Mouse (Mus musculus) lung, postnatal 0 days (tissue): ENCODE results near the gene Gpr35. TPM values are rescaled to one million over a fixed set of nuclear protein-coding genes. Genes with fewer than 3 reads are reported as not detected.

Source experiments
- ATAC-seq: fragments of 200-750 bp; cut with Nextera tagmentation; 2 replicates; pipeline ENCODE4 v1.8.0; 2017; ENCODE audit warnings: moderate library complexity
- DNase-seq: peaks from one replicate; pipeline ENCODE4 v3.0.0-alpha.2; 2016; ENCODE audit warnings: low spot score
- H3K27ac ChIP-seq: fragments of 300-500 bp; sonication (generic); 2 replicates; pipeline ENCODE4 v1.5.1; 2014; ENCODE audit warnings: antibody characterized with exemption, mild to moderate bottlenecking, low read length, mixed read lengths
- H3K27me3 ChIP-seq: fragments of 300-500 bp; sonication (generic); replicated peaks from 2 replicates; pipeline ENCODE4 v1.6.1; 2014; ENCODE audit warnings: low read length, mixed read lengths; ENCODE audit not compliant: insufficient read depth
- H3K36me3 ChIP-seq: fragments of 300-500 bp; sonication (generic); 2 replicates; pipeline ENCODE4 v1.6.1; 2014; ENCODE audit warnings: low read length, mixed read lengths; ENCODE audit not compliant: insufficient read depth
- H3K4me1 ChIP-seq: fragments of 300-500 bp; sonication (generic); 2 replicates; pipeline ENCODE4 v1.6.1; 2014; ENCODE audit warnings: antibody characterized with exemption, low read depth, low read length, mixed read lengths; ENCODE audit not compliant: insufficient read depth
- H3K4me2 ChIP-seq: fragments of 300-500 bp; sonication (generic); replicated peaks from 2 replicates; pipeline ENCODE4 v1.6.1; 2014; ENCODE audit warnings: low read depth, mild to moderate bottlenecking, low read length, moderate library complexity, mixed read lengths
- H3K4me3 ChIP-seq: fragments of 300-500 bp; sonication (generic); 2 replicates; pipeline ENCODE4 v1.5.1; 2014; ENCODE audit warnings: low read depth, low read length
- H3K9ac ChIP-seq: fragments of 300-500 bp; sonication (generic); replicated peaks from 2 replicates; pipeline ENCODE4 v1.6.1; 2014; ENCODE audit warnings: low read depth, mild to moderate bottlenecking
- H3K9me3 ChIP-seq: fragments of 300-500 bp; sonication (generic); 2 replicates; pipeline ENCODE4 v1.6.1; 2016; ENCODE audit warnings: low read length, mixed read lengths
- CTCF ChIP-seq: IDR thresholded peaks from 2 replicates; pipeline ENCODE4 v1.5.1; 2016; ENCODE audit warnings: antibody characterized with exemption, mild to moderate bottlenecking
- EP300 ChIP-seq: IDR thresholded peaks from 2 replicates; pipeline ENCODE4 v1.6.1; 2016; ENCODE audit warnings: antibody characterized with exemption, mild to moderate bottlenecking, control low read depth
- WGBS: fragments of 180-500 bp; shearing (Covaris S2); extraction: QIAGEN DNeasy Blood & Tissue Kit; methylation state at CpG from one replicate; pipeline ENCODE4 v1.1.7; 2014; 5-methylcytosine and 5-hydroxymethylcytosine counted together
- polyA plus RNA-seq: library from polyadenylated mRNA; unstranded; fragments of >200 nt; fragmentation: Nextera tagmentation; extraction: Ambion mirVana; gene quantifications from 2 replicates; pipeline ENCODE4 v1.2.1, GENCODE M21; 2015

Gene Gpr35
- polyA plus RNA-seq, 1 experiment from 2014 or later: 1.7 TPM

DNA sequence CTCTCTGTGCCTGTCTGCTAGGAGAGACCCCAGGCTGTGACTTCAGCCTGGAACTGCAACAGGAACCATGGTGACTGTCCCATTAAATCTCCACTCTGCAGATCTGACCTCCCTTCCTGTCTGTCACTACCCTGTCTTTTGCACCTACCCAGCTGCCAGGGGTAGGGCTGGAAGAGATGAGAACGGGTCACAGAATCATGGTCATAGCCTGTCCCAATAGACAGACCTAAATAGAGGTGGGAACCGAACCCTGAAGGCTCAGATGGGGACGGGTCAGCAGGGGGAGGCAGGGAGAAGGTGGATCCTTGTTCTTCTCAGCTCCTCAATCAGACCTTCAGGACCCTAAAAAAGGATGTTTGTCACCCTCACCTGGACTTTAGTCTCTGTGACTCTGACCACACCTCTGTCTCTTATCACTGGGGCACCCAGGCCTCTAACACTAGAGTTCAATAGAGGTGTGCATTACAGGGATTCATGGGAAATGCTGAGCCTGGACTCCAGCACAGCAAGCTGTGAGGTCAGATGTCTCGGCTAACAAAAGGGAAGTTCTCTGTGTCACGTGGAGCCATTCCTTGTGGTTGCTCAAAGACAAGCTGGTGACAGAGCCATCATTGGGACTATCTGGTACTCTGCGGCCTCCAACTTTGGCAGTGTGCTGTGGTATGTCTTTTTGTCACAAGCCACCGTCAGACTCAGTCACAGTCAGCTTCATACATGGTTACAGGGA is 30.0 kb upstream of the Gpr35 start:
- H3K36me3 ChIP-seq: peaks cover 46% of the 10 kb centered on the region
- no peaks in the 10 kb centered on the region for H3K9me3 ChIP-seq
- no peak overlapping the region for H3K9ac ChIP-seq
- no peak for ATAC-seq
- TF ChIP-seq CTCF (no peak), EP300 (no peak)
- no peaks in the 10 kb centered on the region for H3K27me3 ChIP-seq
- 77% methylated on average over 7 of the region's 7 CpGs for WGBS
- no peak overlapping the region for H3K27ac ChIP-seq
- H3K4me3 ChIP-seq: no peak overlapping the region
- no peak overlapping the region for H3K4me2 ChIP-seq
- H3K4me1 ChIP-seq: no peaks in the 10 kb centered on the region
- DNase-seq: no peak

DNA sequence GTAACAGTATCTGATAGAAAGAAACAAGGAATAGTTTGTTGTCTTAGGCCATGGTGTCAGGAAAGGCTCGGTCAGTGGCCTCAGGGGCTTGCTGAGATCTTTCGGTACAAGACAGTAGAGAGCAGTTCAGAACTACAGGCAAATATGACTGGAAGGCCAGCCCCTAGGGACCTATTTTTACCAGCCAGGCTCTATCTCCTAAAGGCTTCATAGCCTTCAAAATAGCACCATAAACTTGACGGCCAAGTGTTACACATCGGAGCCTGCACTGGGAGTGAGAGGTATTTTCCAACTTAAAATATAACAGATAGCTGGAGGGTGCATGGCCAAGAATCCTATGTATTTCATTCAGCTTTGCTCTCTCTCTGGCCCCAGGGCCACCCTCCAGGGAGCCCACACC is 29.2 kb upstream of the Gpr35 start:
- peaks cover 41% of the 10 kb centered on the region for H3K36me3 ChIP-seq
- TF ChIP-seq EP300 (no peak), CTCF (no peak)
- H3K4me1 ChIP-seq: no peaks in the 10 kb centered on the region
- no peak overlapping the region for H3K4me2 ChIP-seq
- ATAC-seq: no peak
- 90% methylated on average over 4 of the region's 4 CpGs for WGBS
- no peak overlapping the region for H3K4me3 ChIP-seq
- no peak for DNase-seq
- no peaks in the 10 kb centered on the region for H3K9me3 ChIP-seq
- H3K27me3 ChIP-seq: no peaks in the 10 kb centered on the region
- H3K27ac ChIP-seq: no peak overlapping the region
- no peak overlapping the region for H3K9ac ChIP-seq

DNA sequence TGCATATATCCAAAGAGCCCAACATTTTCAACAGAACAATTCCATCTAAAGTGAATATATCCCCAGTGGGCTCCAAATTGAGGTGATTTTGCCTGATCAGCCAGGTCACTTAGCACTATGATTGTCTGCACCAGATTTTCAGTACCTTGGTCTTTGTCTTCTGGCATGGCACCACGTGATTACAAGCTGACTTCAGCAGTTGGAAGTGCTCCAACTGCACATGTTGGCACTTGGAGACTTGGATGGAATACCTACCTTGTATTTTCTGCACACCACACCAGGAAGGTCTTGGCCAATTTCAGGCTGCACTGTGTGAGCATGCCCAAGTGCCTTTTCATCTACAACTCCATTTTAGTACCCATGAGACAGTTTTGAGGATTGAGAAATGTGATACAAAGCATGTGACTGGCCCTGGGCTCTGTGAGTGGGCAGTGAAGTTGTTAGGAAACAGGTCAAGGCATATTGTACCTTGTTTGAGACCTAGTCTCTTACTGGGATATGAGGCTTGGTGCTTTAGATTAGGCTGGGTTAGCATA is 20.4 kb upstream of the Gpr35 start:
- WGBS: 21% methylated on average over 1 of the region's 1 CpGs

DNA sequence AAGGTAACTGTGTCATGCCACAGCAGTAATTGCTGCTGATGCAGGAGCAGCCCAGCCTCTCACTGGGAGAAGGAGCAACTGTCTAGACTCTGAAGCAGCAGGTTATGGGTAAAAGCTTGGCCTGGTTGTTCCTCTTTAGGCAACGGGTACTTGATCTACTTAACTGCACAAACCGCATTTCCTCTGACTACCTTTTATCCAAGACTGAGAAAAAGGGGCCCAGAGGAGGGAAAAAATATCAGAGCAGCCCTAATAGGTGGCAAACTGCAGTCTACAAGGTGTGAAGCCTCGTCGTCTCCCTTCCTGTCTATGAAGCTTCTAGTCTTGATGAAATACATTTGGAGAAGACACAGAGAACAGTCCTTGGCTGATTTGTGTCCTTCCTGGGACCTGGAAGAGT is 17.1 kb upstream of the Gpr35 start:
- H3K27ac ChIP-seq: peak overlapping the region; percentile 84
- H3K4me3 ChIP-seq: peak overlapping the region; percentile 66
- no peaks in the 10 kb centered on the region for H3K27me3 ChIP-seq
- TF ChIP-seq EP300 (no peak), CTCF (no peak)
- H3K36me3 ChIP-seq: no peaks in the 10 kb centered on the region
- DNase-seq (peak; percentile 15), ATAC-seq (no peak)
- no peaks in the 10 kb centered on the region for H3K9me3 ChIP-seq
- H3K4me1 ChIP-seq: peaks cover 11% of the 10 kb centered on the region
- H3K9ac ChIP-seq: no peak overlapping the region
- peak overlapping the region; percentile 94 for H3K4me2 ChIP-seq
- 58% methylated on average over 4 of the region's 4 CpGs for WGBS

More for the DNA sequence above, 20.4 kb upstream of the Gpr35 start:
- H3K4me1 ChIP-seq: peaks cover 10% of the 10 kb centered on the region
- no peak overlapping the region for H3K4me3 ChIP-seq
- TF ChIP-seq CTCF (no peak), EP300 (no peak)
- no peaks in the 10 kb centered on the region for H3K36me3 ChIP-seq
- no peak overlapping the region for H3K9ac ChIP-seq
- no peak overlapping the region for H3K27ac ChIP-seq
- no peak for ATAC-seq
- H3K9me3 ChIP-seq: no peaks in the 10 kb centered on the region
- DNase-seq: no peak
- no peaks in the 10 kb centered on the region for H3K27me3 ChIP-seq
- no peak overlapping the region for H3K4me2 ChIP-seq

DNA sequence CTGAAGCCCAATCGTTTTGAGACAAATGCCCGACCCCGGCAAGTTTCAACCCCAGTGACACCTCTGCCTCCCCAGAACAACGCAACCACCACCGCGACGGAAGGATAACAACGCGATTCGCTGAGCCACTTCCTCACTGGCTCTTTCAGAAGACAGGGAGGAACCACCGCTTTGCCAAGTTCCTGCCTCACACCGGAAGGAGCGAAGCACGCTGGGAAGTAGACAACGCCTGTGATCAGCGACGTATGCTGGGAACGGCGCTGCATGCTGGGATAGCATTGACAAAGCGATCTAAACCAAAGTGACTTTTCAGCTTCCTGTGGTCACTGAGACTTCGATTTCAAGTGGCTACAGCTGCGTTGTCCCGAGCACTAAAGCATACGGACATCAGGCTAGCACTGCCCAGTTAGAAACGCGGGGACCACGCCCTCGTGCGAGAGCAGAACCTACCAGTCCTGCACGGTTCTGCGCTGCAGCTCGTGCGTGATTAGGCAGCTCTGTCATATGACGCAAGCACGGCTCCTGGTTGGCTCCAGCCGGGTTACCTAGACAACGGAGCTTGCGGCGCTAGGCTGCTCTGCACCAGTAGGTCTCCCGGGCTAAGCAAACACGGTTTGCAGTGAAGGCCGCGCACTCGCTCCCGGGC is 16.4 kb upstream of the Gpr35 start, which contains the start of gene Capn10:
Gene Capn10, plus strand, starts transcription at position 195 of the 646 bp plus-strand sequence.
- DNase-seq: peak; percentile 98
- Histone ChIP-seq H3K36me3 (no peaks in the 10 kb centered on the region), H3K4me2 (peak within 1 kb of the TSS; percentile 94), H3K4me3 (peak within 1 kb of the TSS; percentile 66), H3K9ac (peak within 1 kb of the TSS; percentile 44), H3K4me1 (peaks cover 11% of the 10 kb centered on the region), H3K27ac (peak within 1 kb of the TSS; percentile 84), H3K27me3 (no peaks in the 10 kb centered on the region), H3K9me3 (no peaks in the 10 kb centered on the region)
- peak; percentile 99 for ATAC-seq
- TF ChIP-seq CTCF: no peak; the same call in none of the 2 replicates
- TF ChIP-seq EP300: no peak; the same call in 1 of the 2 replicates
- WGBS: under 1% methylated on average over 45 of the region's 45 CpGs
